Mouse (Mus musculus): ENCODE data around the gene Tenm2. TPM values are rescaled to one million over a fixed set of nuclear protein-coding genes. Genes with fewer than 3 reads are reported as not detected.

Tenm2 gene
- polyA plus RNA-seq, 1 experiment from 2014 or later: 0.95 TPM

DNA sequence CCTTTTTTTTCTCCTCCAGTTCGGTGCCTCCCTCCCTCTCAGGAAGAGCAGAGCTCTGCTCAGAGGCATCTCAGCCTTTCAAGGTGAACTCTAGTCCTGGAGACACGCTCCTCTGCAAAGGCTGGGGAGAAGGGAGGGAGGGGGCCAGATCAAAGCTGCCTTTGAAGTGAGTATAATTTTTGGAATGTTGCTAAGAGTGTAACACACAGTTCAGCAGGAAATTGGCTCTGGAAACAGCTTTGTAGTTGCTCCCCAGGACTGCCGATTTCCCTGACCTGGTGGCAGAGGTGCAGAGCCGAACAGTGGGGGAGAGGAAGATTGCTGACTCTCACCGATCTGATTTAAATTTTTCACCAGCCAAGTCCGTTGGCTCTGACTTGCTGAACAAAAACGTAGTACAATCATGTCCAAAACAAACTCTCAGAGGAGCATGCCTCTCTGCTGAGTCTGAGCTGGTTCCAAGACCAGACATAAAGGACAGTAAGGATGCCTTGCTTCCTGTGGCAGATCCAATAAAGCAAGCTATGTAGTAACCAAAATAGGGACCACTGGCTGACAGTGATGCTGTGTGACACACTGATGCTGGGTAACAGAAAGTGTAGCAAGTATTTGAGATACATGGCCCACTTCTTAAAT is 901.5 kb downstream of the Tenm2 start:
- WGBS: 3% methylated on average over 7 of the region's 7 CpGs
- H3K4me1 ChIP-seq (ENCODE audit: control insufficient read depth, insufficient read depth, low read length): no peaks in the 10 kb centered on the region
- no peaks in the 10 kb centered on the region for H3K27me3 ChIP-seq (ENCODE audit: control insufficient read depth, insufficient read depth, low read length)
- peak; percentile 86 for ATAC-seq (ENCODE audit: low FRiP score, low TSS enrichment)
- H3K4me3 ChIP-seq (ENCODE audit: low read length): no peak overlapping the region
- no peaks in the 10 kb centered on the region for H3K9me3 ChIP-seq (ENCODE audit: control insufficient read depth, low read length)
- H3K36me3 ChIP-seq (ENCODE audit: control insufficient read depth, insufficient read depth, low read length): no peaks in the 10 kb centered on the region
- H3K4me2 ChIP-seq (replicated peaks; ENCODE audit: low read depth, low read length): no peak overlapping the region
- H3K27ac ChIP-seq (ENCODE audit: low read depth, low read length): no peak overlapping the region
- H3K9ac ChIP-seq (ENCODE audit: low read depth, low read length): no peak overlapping the region

DNA sequence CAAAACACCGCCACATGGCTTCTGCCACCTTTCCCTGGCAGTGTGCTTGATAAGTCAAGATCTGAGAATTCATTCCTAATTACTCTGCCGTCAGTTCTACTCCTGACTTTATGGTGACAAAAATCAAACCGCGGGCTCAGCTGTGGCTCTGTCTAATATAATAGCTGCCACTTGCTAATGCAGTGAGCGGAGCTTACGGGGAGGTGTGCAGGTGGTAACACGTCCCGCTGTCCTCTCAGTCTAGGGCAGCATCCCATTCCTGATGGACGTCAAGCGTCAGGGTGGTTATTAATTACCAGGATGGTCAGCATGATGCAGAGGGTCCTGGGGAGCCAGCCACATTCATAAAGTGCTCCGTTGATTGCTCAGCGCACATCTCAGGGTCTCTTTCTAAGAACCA is 903.5 kb downstream of the Tenm2 start:
- Histone ChIP-seq H3K27ac (ENCODE audit: low read depth, low read length) (no peak overlapping the region), H3K36me3 (ENCODE audit: control insufficient read depth, insufficient read depth, low read length) (no peaks in the 10 kb centered on the region), H3K4me1 (ENCODE audit: control insufficient read depth, insufficient read depth, low read length) (no peaks in the 10 kb centered on the region), H3K4me2 (replicated peaks; ENCODE audit: low read depth, low read length) (no peak overlapping the region), H3K4me3 (ENCODE audit: low read length) (no peak overlapping the region), H3K9ac (ENCODE audit: low read depth, low read length) (no peak overlapping the region), H3K27me3 (ENCODE audit: control insufficient read depth, insufficient read depth, low read length) (no peaks in the 10 kb centered on the region), H3K9me3 (ENCODE audit: control insufficient read depth, low read length) (no peaks in the 10 kb centered on the region)
- no peak for ATAC-seq (ENCODE audit: low FRiP score, low TSS enrichment)
- 74% methylated on average over 12 of the region's 12 CpGs for WGBS

DNA sequence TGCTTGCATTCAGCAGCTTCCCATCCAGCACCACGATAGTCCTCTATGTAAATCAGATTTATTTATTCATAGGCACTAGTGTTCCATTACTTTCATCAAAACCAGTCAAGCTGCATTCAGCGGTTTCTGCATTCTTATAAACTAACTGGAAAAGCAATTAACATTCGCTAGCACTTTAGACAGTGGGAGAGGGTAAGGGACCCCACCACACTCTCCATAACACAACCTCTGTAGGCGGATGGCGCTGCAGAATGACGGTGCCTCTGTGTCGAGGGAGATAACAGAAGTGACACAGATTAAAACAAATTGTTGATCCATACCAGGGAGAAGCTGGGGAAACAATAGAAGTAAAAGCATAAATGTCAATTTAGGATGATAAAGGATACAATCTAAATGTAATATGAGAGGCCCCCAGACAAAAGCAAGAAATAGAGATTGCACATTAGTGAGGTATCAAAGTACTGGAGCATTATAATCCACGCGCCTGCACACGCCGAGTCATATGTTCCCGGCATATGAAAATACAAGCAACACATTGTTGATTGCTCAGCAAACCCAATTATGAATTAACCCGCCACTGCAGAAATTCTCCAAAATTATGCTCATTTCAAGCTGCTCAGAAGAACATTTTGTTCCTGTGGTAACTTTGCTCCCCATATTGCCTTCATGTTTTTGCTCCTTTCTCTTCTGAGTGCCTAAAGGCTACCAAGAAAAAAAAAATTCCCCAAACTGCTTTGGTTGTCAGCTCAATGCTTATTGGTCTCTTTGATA is 904.2 kb downstream of the Tenm2 start:
- Histone ChIP-seq H3K4me2 (replicated peaks; ENCODE audit: low read depth, low read length) (no peak overlapping the region), H3K27me3 (ENCODE audit: control insufficient read depth, insufficient read depth, low read length) (no peaks in the 10 kb centered on the region), H3K27ac (ENCODE audit: low read depth, low read length) (no peak overlapping the region), H3K4me3 (ENCODE audit: low read length) (no peak overlapping the region), H3K9ac (ENCODE audit: low read depth, low read length) (no peak overlapping the region), H3K9me3 (ENCODE audit: control insufficient read depth, low read length) (no peaks in the 10 kb centered on the region), H3K36me3 (ENCODE audit: control insufficient read depth, insufficient read depth, low read length) (no peaks in the 10 kb centered on the region), H3K4me1 (ENCODE audit: control insufficient read depth, insufficient read depth, low read length) (no peaks in the 10 kb centered on the region)
- 61% methylated on average over 13 of the region's 13 CpGs for WGBS
- ATAC-seq (ENCODE audit: low FRiP score, low TSS enrichment): no peak

DNA sequence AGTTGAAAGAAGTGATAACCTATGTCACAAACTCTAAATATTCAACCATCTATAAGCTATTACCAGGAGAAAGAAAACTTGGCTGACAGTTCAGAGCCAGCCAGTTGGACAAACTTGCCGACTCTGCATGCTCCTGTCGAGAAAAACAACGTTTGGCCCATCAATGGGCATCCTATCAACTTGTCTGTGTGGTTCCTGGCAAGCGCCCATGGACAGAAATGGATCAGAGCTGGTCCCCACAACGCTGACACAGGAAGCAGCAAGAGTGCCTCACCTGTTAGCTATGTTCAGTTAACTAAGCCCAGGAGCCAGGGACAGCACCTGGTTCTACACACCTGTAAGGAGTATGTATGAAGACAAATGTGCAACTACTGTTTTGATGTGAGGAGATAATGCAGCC is 908.5 kb downstream of the Tenm2 start:
- H3K4me1 ChIP-seq (ENCODE audit: control insufficient read depth, insufficient read depth, low read length): no peaks in the 10 kb centered on the region
- WGBS: 85% methylated on average over 5 of the region's 5 CpGs
- no peak overlapping the region for H3K4me3 ChIP-seq (ENCODE audit: low read length)
- H3K9ac ChIP-seq (ENCODE audit: low read depth, low read length): no peak overlapping the region
- no peaks in the 10 kb centered on the region for H3K36me3 ChIP-seq (ENCODE audit: control insufficient read depth, insufficient read depth, low read length)
- H3K27me3 ChIP-seq (ENCODE audit: control insufficient read depth, insufficient read depth, low read length): no peaks in the 10 kb centered on the region
- no peak overlapping the region for H3K27ac ChIP-seq (ENCODE audit: low read depth, low read length)
- no peak for ATAC-seq (ENCODE audit: low FRiP score, low TSS enrichment)
- H3K9me3 ChIP-seq (ENCODE audit: control insufficient read depth, low read length): no peaks in the 10 kb centered on the region
- no peak overlapping the region for H3K4me2 ChIP-seq (replicated peaks; ENCODE audit: low read depth, low read length)

DNA sequence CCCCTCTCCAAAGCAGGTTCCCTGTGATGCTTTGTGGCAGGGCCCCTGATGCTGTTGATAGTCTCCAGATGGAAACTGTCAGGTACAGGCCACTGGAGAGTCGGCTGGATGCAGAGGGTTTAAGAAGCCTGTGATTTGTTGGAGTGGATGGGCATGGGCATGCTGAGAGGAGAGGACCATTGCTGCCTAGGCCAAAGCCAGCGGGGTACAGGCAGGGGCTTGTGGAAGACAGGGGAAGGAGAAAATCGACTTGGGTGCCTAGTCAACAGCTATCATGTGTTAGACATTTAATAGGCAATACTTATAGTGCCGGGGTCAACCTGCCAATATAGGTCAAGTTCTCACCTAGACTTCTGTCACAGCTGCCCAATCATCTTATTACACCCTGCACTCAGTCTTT is 926.4 kb downstream of the Tenm2 start:
- H3K9me3 ChIP-seq (ENCODE audit: control insufficient read depth, low read length): no peaks in the 10 kb centered on the region
- WGBS: 69% methylated on average over 4 of the region's 4 CpGs
- H3K4me2 ChIP-seq (replicated peaks; ENCODE audit: low read depth, low read length): no peak overlapping the region
- no peaks in the 10 kb centered on the region for H3K36me3 ChIP-seq (ENCODE audit: control insufficient read depth, insufficient read depth, low read length)
- no peaks in the 10 kb centered on the region for H3K27me3 ChIP-seq (ENCODE audit: control insufficient read depth, insufficient read depth, low read length)
- H3K4me1 ChIP-seq (ENCODE audit: control insufficient read depth, insufficient read depth, low read length): no peaks in the 10 kb centered on the region
- ATAC-seq (ENCODE audit: low FRiP score, low TSS enrichment): no peak
- no peak overlapping the region for H3K4me3 ChIP-seq (ENCODE audit: low read length)
- H3K27ac ChIP-seq (ENCODE audit: low read depth, low read length): no peak overlapping the region
- no peak overlapping the region for H3K9ac ChIP-seq (ENCODE audit: low read depth, low read length)

DNA sequence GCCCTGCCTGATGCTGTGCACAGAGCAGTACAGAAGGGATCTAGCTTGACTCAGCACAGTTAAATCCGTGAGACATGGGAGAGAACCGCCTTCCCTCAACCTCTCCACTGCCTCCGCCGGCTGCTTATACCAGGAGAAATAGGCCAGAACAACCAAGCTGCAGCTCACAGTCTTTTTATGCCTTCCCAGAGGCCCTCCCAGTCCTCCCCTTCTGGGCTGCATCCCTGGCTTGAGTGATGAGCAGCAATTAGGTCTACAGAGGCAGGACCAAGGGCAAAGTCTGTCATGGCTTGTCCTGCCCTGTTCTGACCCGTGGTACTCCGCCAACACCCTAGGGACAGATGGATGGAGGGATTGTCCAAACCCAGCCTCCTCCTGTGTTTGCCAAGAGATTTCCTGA is 928.5 kb downstream of the Tenm2 start:
- Histone ChIP-seq H3K9ac (ENCODE audit: low read depth, low read length) (no peak overlapping the region), H3K4me1 (ENCODE audit: control insufficient read depth, insufficient read depth, low read length) (no peaks in the 10 kb centered on the region), H3K9me3 (ENCODE audit: control insufficient read depth, low read length) (no peaks in the 10 kb centered on the region), H3K27ac (ENCODE audit: low read depth, low read length) (no peak overlapping the region), H3K27me3 (ENCODE audit: control insufficient read depth, insufficient read depth, low read length) (no peaks in the 10 kb centered on the region), H3K4me3 (ENCODE audit: low read length) (no peak overlapping the region), H3K4me2 (replicated peaks; ENCODE audit: low read depth, low read length) (no peak overlapping the region), H3K36me3 (ENCODE audit: control insufficient read depth, insufficient read depth, low read length) (no peaks in the 10 kb centered on the region)
- 95% methylated on average over 6 of the region's 6 CpGs for WGBS
- no peak for ATAC-seq (ENCODE audit: low FRiP score, low TSS enrichment)

DNA sequence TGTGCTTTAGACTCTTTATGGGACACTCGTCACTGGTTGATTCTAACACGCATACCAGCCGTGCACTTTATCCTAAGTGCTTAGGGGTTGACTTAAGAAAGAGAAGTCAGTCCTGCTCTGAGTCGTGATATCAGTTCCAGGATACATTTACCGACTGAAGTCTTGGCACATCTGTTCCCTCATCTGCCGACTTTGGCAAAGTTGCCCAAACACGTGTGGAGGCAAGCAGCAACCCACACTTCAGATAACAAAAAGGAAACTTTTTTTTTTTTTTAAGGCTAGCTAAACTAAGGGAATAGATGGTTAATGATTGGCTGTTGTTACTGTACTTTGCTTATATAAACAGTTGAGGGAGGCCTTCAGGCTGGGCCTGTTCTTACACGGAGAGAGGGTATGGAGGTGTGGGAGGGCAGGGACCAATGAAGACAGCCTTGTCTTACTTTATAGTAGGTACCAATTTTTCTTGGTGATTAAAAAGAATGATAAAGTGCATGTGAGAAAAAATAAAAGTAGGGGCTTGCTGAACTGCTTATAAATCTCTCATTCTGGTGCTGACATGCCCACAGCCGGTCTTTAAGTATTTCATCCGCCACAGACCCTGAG is 930.3 kb downstream of the Tenm2 start:
- ATAC-seq (ENCODE audit: low FRiP score, low TSS enrichment): no peak
- Histone ChIP-seq H3K9me3 (ENCODE audit: control insufficient read depth, low read length) (no peaks in the 10 kb centered on the region), H3K4me2 (replicated peaks; ENCODE audit: low read depth, low read length) (no peak overlapping the region), H3K27me3 (ENCODE audit: control insufficient read depth, insufficient read depth, low read length) (no peaks in the 10 kb centered on the region), H3K4me1 (ENCODE audit: control insufficient read depth, insufficient read depth, low read length) (no peaks in the 10 kb centered on the region), H3K36me3 (ENCODE audit: control insufficient read depth, insufficient read depth, low read length) (no peaks in the 10 kb centered on the region), H3K9ac (ENCODE audit: low read depth, low read length) (no peak overlapping the region), H3K4me3 (ENCODE audit: low read length) (no peak overlapping the region), H3K27ac (ENCODE audit: low read depth, low read length) (no peak overlapping the region)
- WGBS: 61% methylated on average over 10 of the region's 10 CpGs

DNA sequence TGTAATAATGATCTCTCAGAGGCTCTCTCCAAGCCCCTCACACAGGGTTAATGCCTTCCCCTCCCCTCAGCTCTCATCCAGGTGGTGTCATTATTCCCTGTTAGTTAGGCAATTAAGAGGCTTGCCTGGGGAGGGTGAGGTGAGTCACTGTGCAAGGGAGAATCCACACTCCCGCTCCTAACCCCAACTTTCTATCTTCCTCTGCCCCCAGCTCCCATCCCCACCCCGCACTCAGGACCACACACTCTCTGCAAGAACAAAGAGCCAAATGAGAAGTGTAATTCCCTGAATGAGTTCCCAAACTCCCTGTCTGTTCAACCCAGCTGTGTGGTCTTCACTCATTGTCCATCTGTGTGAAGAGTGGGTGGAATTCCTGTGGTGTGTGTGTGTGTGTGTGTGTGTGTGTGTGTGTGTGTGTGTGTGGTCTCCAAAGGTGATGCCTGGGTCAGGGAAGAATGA is 932.8 kb downstream of the Tenm2 start:
- no peaks in the 10 kb centered on the region for H3K27me3 ChIP-seq (ENCODE audit: control insufficient read depth, insufficient read depth, low read length)
- H3K9me3 ChIP-seq (ENCODE audit: control insufficient read depth, low read length): no peaks in the 10 kb centered on the region
- no peak for ATAC-seq (ENCODE audit: low FRiP score, low TSS enrichment)
- no peak overlapping the region for H3K4me2 ChIP-seq (replicated peaks; ENCODE audit: low read depth, low read length)
- 52% methylated on average over 2 of the region's 2 CpGs for WGBS
- H3K4me3 ChIP-seq (ENCODE audit: low read length): no peak overlapping the region
- no peaks in the 10 kb centered on the region for H3K36me3 ChIP-seq (ENCODE audit: control insufficient read depth, insufficient read depth, low read length)
- no peak overlapping the region for H3K9ac ChIP-seq (ENCODE audit: low read depth, low read length)
- H3K4me1 ChIP-seq (ENCODE audit: control insufficient read depth, insufficient read depth, low read length): no peaks in the 10 kb centered on the region
- H3K27ac ChIP-seq (ENCODE audit: low read depth, low read length): no peak overlapping the region

DNA sequence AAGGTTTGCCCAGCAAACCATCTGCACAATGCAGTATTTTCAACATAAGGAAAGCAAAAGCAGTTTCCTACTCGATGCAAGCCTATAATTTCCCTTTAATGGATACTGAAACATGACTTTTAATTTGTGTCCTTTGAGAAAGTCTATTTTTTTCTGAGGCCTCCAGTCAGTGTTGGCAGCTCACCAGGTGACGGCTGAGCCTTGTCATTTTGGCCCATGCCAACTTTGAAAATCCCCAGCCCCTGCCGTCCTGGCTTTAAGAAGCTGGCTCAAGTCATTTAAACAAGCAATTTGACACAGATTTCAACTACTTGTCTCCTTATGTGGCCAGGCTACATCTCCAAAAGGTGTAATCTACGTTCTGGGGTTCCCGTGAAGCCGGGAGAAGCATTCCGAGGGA is 933.7 kb downstream of the Tenm2 start:
- no peak overlapping the region for H3K4me3 ChIP-seq (ENCODE audit: low read length)
- no peaks in the 10 kb centered on the region for H3K9me3 ChIP-seq (ENCODE audit: control insufficient read depth, low read length)
- ATAC-seq (ENCODE audit: low FRiP score, low TSS enrichment): no peak
- no peak overlapping the region for H3K4me2 ChIP-seq (replicated peaks; ENCODE audit: low read depth, low read length)
- WGBS: 60% methylated on average over 7 of the region's 7 CpGs
- no peaks in the 10 kb centered on the region for H3K4me1 ChIP-seq (ENCODE audit: control insufficient read depth, insufficient read depth, low read length)
- no peaks in the 10 kb centered on the region for H3K27me3 ChIP-seq (ENCODE audit: control insufficient read depth, insufficient read depth, low read length)
- no peaks in the 10 kb centered on the region for H3K36me3 ChIP-seq (ENCODE audit: control insufficient read depth, insufficient read depth, low read length)
- H3K9ac ChIP-seq (ENCODE audit: low read depth, low read length): no peak overlapping the region
- no peak overlapping the region for H3K27ac ChIP-seq (ENCODE audit: low read depth, low read length)
